Mouse (Mus musculus): ENCODE data around the gene Usp3. TPM values are rescaled to one million over a fixed set of nuclear protein-coding genes. Genes with fewer than 3 reads are reported as not detected.
A peak's percentile ranks its signal among the peaks of the same experiment; 100 is the strongest.

The Usp3 gene
- polyA plus RNA-seq, 1 experiment, result 29.6 TPM

GRCm38 (mm10) chr9:66575041-66575877, 17.7 kb downstream of the Usp3 start:
- WGBS, result 33% methylated on average over 1 of the region's 1 CpGs
- no peaks in the 10 kb centered on the region for H3K27me3 ChIP-seq (replicated peaks; ENCODE audit: control insufficient read depth, insufficient read depth, low read length)
- H3K4me1 ChIP-seq (ENCODE audit: control insufficient read depth, insufficient read depth, low read length), result peaks cover 21% of the 10 kb centered on the region
- no peaks in the 10 kb centered on the region for H3K36me3 ChIP-seq (ENCODE audit: control insufficient read depth, insufficient read depth, low read length)
- peak overlapping the region; percentile 49 for H3K4me3 ChIP-seq (ENCODE audit: insufficient read depth, low read depth, low read length)
- no peak for TF ChIP-seq CTCF (conservative IDR thresholded peaks at IDR 0.05; ENCODE audit: insufficient read depth, insufficient read length, low read depth, low read length)
- no peak for TF ChIP-seq POLR2A (IDR thresholded peaks at IDR 0.05; ENCODE audit: low read depth, low read length)
- peak overlapping the region; percentile 88 for H3K27ac ChIP-seq (ENCODE audit: insufficient read depth, low read depth, low read length)
- DNase-seq, result no peak

GRCm38 (mm10) chr9:66571986-66572700, 20.8 kb downstream of the Usp3 start:
- no peak overlapping the region for H3K4me3 ChIP-seq (ENCODE audit: insufficient read depth, low read depth, low read length)
- peak overlapping the region; percentile 50; the same call in 1 of the 2 replicates for H3K27ac ChIP-seq (ENCODE audit: insufficient read depth, low read depth, low read length)
- no peaks in the 10 kb centered on the region for H3K27me3 ChIP-seq (replicated peaks; ENCODE audit: control insufficient read depth, insufficient read depth, low read length)
- peaks cover 21% of the 10 kb centered on the region for H3K4me1 ChIP-seq (ENCODE audit: control insufficient read depth, insufficient read depth, low read length)
- no peaks in the 10 kb centered on the region for H3K36me3 ChIP-seq (ENCODE audit: control insufficient read depth, insufficient read depth, low read length)
- 58% methylated on average over 4 of the region's 4 CpGs for WGBS
- DNase-seq, result no peak
- TF ChIP-seq POLR2A (IDR thresholded peaks at IDR 0.05; ENCODE audit: low read depth, low read length) (no peak), CTCF (conservative IDR thresholded peaks at IDR 0.05; ENCODE audit: insufficient read depth, insufficient read length, low read depth, low read length) (no peak)

GRCm38 (mm10) chr9:66562215-66562614, 30.7 kb downstream of the Usp3 start:
- TF ChIP-seq POLR2A (IDR thresholded peaks at IDR 0.05; ENCODE audit: low read depth, low read length) (no peak), CTCF (conservative IDR thresholded peaks at IDR 0.05; ENCODE audit: insufficient read depth, insufficient read length, low read depth, low read length) (no peak)
- H3K4me3 ChIP-seq (ENCODE audit: insufficient read depth, low read depth, low read length), result no peak overlapping the region
- H3K36me3 ChIP-seq (ENCODE audit: control insufficient read depth, insufficient read depth, low read length), result no peaks in the 10 kb centered on the region
- H3K27me3 ChIP-seq (replicated peaks; ENCODE audit: control insufficient read depth, insufficient read depth, low read length), result no peaks in the 10 kb centered on the region
- DNase-seq, result no peak
- peak overlapping the region; percentile 38; the same call in 1 of the 2 replicates for H3K27ac ChIP-seq (ENCODE audit: insufficient read depth, low read depth, low read length)
- H3K4me1 ChIP-seq (ENCODE audit: control insufficient read depth, insufficient read depth, low read length), result peaks cover 33% of the 10 kb centered on the region
- WGBS, result 81% methylated on average over 1 of the region's 1 CpGs

- Histone ChIP-seq H3K4me1 (ENCODE audit: control insufficient read depth, insufficient read depth, low read length) (peaks cover 33% of the 10 kb centered on the region), H3K4me3 (ENCODE audit: insufficient read depth, low read depth, low read length) (no peak overlapping the region), H3K36me3 (ENCODE audit: control insufficient read depth, insufficient read depth, low read length) (no peaks in the 10 kb centered on the region), H3K27me3 (replicated peaks; ENCODE audit: control insufficient read depth, insufficient read depth, low read length) (no peaks in the 10 kb centered on the region), H3K27ac (ENCODE audit: insufficient read depth, low read depth, low read length) (no peak overlapping the region)
- 45% methylated on average over 2 of the region's 2 CpGs for WGBS
- peak; percentile 85 for DNase-seq
- TF ChIP-seq POLR2A (IDR thresholded peaks at IDR 0.05; ENCODE audit: low read depth, low read length), result no peak
- TF ChIP-seq CTCF (conservative IDR thresholded peaks at IDR 0.05; ENCODE audit: insufficient read depth, insufficient read length, low read depth, low read length), result no peak
Observed at GRCm38 (mm10) chr9:66561496-66561895, 31.4 kb downstream of the Usp3 start.

GRCm38 (mm10) chr9:66560728-66561127, 32.2 kb downstream of the Usp3 start:
- TF ChIP-seq POLR2A (IDR thresholded peaks at IDR 0.05; ENCODE audit: low read depth, low read length) (no peak), CTCF (conservative IDR thresholded peaks at IDR 0.05; ENCODE audit: insufficient read depth, insufficient read length, low read depth, low read length) (no peak)
- peaks cover 33% of the 10 kb centered on the region for H3K4me1 ChIP-seq (ENCODE audit: control insufficient read depth, insufficient read depth, low read length)
- H3K36me3 ChIP-seq (ENCODE audit: control insufficient read depth, insufficient read depth, low read length), result no peaks in the 10 kb centered on the region
- no peak for DNase-seq
- no peak overlapping the region for H3K4me3 ChIP-seq (ENCODE audit: insufficient read depth, low read depth, low read length)
- H3K27ac ChIP-seq (ENCODE audit: insufficient read depth, low read depth, low read length), result no peak overlapping the region
- 34% methylated on average over 1 of the region's 1 CpGs for WGBS
- H3K27me3 ChIP-seq (replicated peaks; ENCODE audit: control insufficient read depth, insufficient read depth, low read length), result no peaks in the 10 kb centered on the region

GRCm38 (mm10) chr9:66560295-66560694, 32.6 kb downstream of the Usp3 start:
- no peak overlapping the region for H3K4me3 ChIP-seq (ENCODE audit: insufficient read depth, low read depth, low read length)
- H3K27me3 ChIP-seq (replicated peaks; ENCODE audit: control insufficient read depth, insufficient read depth, low read length), result no peaks in the 10 kb centered on the region
- WGBS, result 10% methylated on average over 2 of the region's 2 CpGs
- TF ChIP-seq POLR2A (IDR thresholded peaks at IDR 0.05; ENCODE audit: low read depth, low read length), result no peak
- TF ChIP-seq CTCF (conservative IDR thresholded peaks at IDR 0.05; ENCODE audit: insufficient read depth, insufficient read length, low read depth, low read length), result no peak
- H3K36me3 ChIP-seq (ENCODE audit: control insufficient read depth, insufficient read depth, low read length), result no peaks in the 10 kb centered on the region
- DNase-seq, result peak; percentile 54
- no peak overlapping the region for H3K27ac ChIP-seq (ENCODE audit: insufficient read depth, low read depth, low read length)
- H3K4me1 ChIP-seq (ENCODE audit: control insufficient read depth, insufficient read depth, low read length), result peaks cover 33% of the 10 kb centered on the region

GRCm38 (mm10) chr9:66558971-66559370, 34.0 kb downstream of the Usp3 start:
- 89% methylated on average over 4 of the region's 4 CpGs for WGBS
- Histone ChIP-seq H3K27ac (ENCODE audit: insufficient read depth, low read depth, low read length) (peak overlapping the region; percentile 75), H3K4me1 (ENCODE audit: control insufficient read depth, insufficient read depth, low read length) (peaks cover 27% of the 10 kb centered on the region), H3K27me3 (replicated peaks; ENCODE audit: control insufficient read depth, insufficient read depth, low read length) (no peaks in the 10 kb centered on the region), H3K4me3 (ENCODE audit: insufficient read depth, low read depth, low read length) (no peak overlapping the region), H3K36me3 (ENCODE audit: control insufficient read depth, insufficient read depth, low read length) (no peaks in the 10 kb centered on the region)
- peak; percentile 80 for DNase-seq
- TF ChIP-seq POLR2A (IDR thresholded peaks at IDR 0.05; ENCODE audit: low read depth, low read length) (no peak), CTCF (conservative IDR thresholded peaks at IDR 0.05; ENCODE audit: insufficient read depth, insufficient read length, low read depth, low read length) (no peak)

All from kidney, adult 2 months (tissue).